Mouse (Mus musculus): ENCODE results near the gene Isx. TPM values are rescaled to one million over a fixed set of nuclear protein-coding genes. Genes with fewer than 3 reads are reported as not detected.

The Isx gene
- polyA plus RNA-seq, 1 experiment from 2014 or later: not detected

DNA sequence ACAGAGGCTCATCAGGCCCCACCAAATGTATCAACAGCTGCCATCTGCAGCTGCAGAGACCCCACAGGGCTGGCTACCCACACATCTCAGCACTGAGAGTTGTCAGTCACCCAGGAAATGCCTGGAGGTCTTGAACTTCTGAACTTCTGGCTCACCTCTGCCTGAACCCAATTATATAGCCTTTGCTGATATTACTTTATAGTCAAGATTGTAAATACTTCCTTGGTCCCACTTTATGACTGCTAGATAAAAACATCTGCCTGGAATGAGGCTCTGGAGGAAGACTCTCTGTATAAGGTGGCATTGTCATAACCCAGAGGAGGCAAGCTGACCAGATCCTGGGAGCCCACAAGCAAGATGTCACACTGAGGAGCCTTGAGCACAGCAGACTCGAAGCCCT, 28.8 kb downstream of the Isx start:
- no peaks in the 10 kb centered on the region for H3K27me3 ChIP-seq
- no peak overlapping the region for H3K9ac ChIP-seq
- no peak overlapping the region for H3K27ac ChIP-seq (replicated peaks)
- 50% methylated on average over 1 of the region's 1 CpGs for WGBS
- H3K9me3 ChIP-seq (replicated peaks): no peaks in the 10 kb centered on the region
- no peak overlapping the region for H3K4me2 ChIP-seq (replicated peaks)
- H3K4me3 ChIP-seq (replicated peaks): no peak overlapping the region
- ATAC-seq (ENCODE audit: insufficient number of reproducible peaks, low FRiP score, low TSS enrichment, low read depth): no peak
- H3K4me1 ChIP-seq: no peaks in the 10 kb centered on the region
- H3K36me3 ChIP-seq: no peaks in the 10 kb centered on the region

DNA sequence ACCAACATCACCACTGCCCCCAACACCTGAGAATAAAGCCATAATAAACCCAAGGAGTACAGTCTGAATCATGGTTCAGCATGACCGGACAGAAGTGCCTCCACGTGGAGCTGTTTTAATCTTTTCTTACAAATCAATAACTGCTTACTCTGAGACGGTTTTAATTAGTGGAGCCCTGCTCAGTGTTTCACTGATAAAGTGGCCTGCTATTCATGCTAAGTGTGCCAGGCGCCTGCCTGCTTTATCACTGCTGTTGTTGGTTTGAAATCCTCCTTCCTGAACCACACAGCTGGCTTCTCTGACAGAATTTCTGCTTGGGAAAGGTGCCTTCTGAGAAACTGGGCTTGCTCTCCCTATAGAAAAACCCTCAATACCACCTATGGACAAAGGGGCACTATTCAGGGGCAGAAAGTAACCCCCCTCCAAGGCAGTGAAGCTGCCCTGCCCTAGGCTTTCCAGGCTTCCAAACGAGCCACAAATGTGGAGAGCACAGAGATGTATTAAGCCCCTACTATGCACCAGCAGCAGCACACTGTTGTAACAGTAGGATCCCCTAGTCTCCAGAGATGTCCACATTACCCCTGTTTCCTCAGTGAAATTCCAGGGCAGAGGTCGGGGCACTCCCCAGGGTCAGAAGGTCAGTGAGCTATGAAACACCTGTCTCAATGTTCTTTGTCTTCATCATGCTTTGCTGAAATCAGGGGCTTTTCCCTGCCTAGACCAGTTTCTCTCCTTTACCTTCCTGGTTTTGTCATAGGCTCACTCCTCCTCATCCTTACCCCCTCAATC, 30.3 kb downstream of the Isx start:
- WGBS: 48% methylated on average over 6 of the region's 6 CpGs
- no peaks in the 10 kb centered on the region for H3K9me3 ChIP-seq (replicated peaks)
- H3K27me3 ChIP-seq: no peaks in the 10 kb centered on the region
- H3K4me2 ChIP-seq (replicated peaks): no peak overlapping the region
- ATAC-seq (ENCODE audit: insufficient number of reproducible peaks, low FRiP score, low TSS enrichment, low read depth): no peak
- H3K9ac ChIP-seq: no peak overlapping the region
- H3K4me1 ChIP-seq: no peaks in the 10 kb centered on the region
- no peaks in the 10 kb centered on the region for H3K36me3 ChIP-seq
- H3K27ac ChIP-seq (replicated peaks): no peak overlapping the region
- H3K4me3 ChIP-seq (replicated peaks): no peak overlapping the region

DNA sequence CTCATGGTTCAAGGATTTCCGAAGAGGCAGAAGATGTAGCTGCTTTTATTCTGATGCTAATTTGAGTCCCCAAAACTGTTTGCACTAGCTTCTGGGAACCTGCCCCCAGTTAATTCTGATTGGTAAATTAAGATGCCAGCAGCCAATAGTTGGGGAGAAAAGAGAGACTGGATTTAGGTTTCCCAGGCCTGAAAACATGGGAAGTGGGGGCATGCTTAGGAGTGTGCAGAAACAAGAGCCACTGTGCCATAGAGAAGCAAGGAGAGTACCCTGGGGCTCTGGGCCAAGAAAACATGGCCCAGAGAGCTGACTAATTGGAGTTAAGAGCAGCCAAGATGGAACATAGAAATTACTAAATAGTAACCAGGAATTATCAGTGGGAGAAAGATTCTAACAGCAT, 33.4 kb downstream of the Isx start:
- no peak overlapping the region for H3K9ac ChIP-seq
- no peaks in the 10 kb centered on the region for H3K9me3 ChIP-seq (replicated peaks)
- 36% methylated on average over 1 of the region's 1 CpGs for WGBS
- no peak for ATAC-seq (ENCODE audit: insufficient number of reproducible peaks, low FRiP score, low TSS enrichment, low read depth)
- no peaks in the 10 kb centered on the region for H3K36me3 ChIP-seq
- no peaks in the 10 kb centered on the region for H3K4me1 ChIP-seq
- H3K4me3 ChIP-seq (replicated peaks): no peak overlapping the region
- H3K27ac ChIP-seq (replicated peaks): no peak overlapping the region
- no peak overlapping the region for H3K4me2 ChIP-seq (replicated peaks)
- H3K27me3 ChIP-seq: no peaks in the 10 kb centered on the region

DNA sequence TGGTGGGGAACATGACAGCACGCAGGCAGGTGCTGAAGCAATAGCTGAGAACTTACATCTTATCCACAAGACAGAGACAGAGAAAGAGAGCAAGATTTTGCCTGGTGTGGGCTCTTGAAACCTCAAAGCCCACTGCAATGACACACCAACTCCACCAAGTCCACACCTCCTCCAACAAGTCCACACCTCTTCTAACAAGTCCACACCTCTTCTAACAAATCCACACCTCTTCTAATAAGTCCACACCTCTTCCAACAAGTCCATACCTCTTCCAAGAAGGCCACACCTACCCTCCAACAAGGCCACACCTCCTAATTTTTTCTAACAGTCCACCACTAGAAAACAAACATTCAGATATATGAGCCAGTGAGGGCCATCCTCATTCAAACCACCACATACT, 37.7 kb downstream of the Isx start:
- 75% methylated on average over 1 of the region's 1 CpGs for WGBS
- H3K27me3 ChIP-seq: no peaks in the 10 kb centered on the region
- no peak overlapping the region for H3K27ac ChIP-seq (replicated peaks)
- no peaks in the 10 kb centered on the region for H3K36me3 ChIP-seq
- no peak for ATAC-seq (ENCODE audit: insufficient number of reproducible peaks, low FRiP score, low TSS enrichment, low read depth)
- H3K4me2 ChIP-seq (replicated peaks): no peak overlapping the region
- H3K4me1 ChIP-seq: no peaks in the 10 kb centered on the region
- no peak overlapping the region for H3K4me3 ChIP-seq (replicated peaks)
- no peaks in the 10 kb centered on the region for H3K9me3 ChIP-seq (replicated peaks)
- no peak overlapping the region for H3K9ac ChIP-seq

DNA sequence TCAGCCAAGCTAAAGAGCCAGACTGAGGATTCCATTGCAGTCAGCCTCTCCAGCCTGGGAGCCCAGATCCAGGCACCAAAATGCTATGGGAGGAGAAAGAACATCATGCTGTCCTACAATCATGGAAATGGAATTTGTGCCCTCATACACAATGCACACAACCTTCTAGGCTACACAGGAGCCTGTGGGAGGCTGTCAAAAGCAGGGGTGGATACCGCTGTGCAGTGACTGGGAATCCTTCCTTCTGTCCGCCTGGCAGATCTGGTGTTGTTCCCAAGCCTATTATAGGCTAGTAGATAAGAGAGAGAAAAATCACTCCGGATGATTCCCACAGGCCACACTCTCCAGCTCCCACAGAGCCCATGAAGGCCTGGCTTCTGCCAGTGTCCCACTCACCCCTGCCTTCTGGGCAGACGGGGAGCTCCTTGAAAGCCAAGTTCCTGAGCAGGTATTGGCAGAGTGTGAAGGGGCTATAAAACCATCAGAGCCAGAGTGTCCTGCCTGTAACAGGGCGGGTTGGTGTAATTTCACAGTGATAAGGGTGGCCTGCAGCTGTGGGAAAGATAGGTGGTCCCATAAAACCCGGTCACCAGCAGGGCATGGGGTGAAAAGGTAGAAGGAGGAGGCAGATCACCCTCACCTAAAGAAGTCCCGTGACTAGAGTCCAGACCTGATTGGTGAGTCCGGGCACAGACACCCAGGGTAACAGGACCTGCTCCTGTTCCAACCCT, 47.9 kb downstream of the Isx start:
- Histone ChIP-seq H3K4me1 (no peaks in the 10 kb centered on the region), H3K4me2 (replicated peaks) (no peak overlapping the region), H3K27ac (replicated peaks) (no peak overlapping the region), H3K4me3 (replicated peaks) (no peak overlapping the region), H3K9ac (no peak overlapping the region), H3K36me3 (no peaks in the 10 kb centered on the region), H3K9me3 (replicated peaks) (no peaks in the 10 kb centered on the region), H3K27me3 (no peaks in the 10 kb centered on the region)
- ATAC-seq (ENCODE audit: insufficient number of reproducible peaks, low FRiP score, low TSS enrichment, low read depth): no peak
- WGBS: 77% methylated on average over 8 of the region's 8 CpGs

DNA sequence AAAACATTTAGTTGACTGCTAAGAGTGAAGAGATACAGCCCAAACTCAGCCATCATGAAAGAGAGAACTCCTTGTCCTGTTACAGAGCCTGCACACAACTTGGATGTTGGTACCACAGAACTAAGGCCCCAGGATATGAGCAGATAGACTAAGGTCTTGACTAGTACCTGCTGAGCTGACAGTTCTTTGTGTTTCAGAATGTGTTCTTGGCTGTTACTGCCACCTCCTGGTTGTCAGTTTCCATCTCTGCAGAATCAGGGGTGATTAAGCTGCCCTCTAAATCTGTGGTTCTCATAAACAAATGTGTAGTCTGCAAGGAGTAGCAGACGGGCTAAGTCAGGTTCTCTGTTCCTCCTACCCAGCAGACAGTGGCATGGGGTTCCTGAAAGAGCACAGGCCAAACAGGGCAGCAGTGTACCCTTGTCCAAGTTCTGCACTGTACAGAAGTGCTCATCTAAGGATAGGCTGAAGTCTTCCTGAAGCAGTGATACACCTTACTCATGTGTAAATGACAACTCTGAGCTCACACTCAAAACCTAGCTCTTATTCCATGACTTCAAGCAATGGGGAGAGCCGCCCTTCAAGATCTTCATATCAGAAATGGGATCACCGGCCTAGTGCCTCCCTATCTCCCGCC, 49.0 kb downstream of the Isx start:
- no peaks in the 10 kb centered on the region for H3K4me1 ChIP-seq
- H3K9ac ChIP-seq: no peak overlapping the region
- ATAC-seq (ENCODE audit: insufficient number of reproducible peaks, low FRiP score, low TSS enrichment, low read depth): no peak
- H3K4me3 ChIP-seq (replicated peaks): no peak overlapping the region
- H3K27ac ChIP-seq (replicated peaks): no peak overlapping the region
- no peaks in the 10 kb centered on the region for H3K27me3 ChIP-seq
- H3K4me2 ChIP-seq (replicated peaks): no peak overlapping the region
- 75% methylated on average over 4 of the region's 4 CpGs for WGBS
- no peaks in the 10 kb centered on the region for H3K36me3 ChIP-seq
- no peaks in the 10 kb centered on the region for H3K9me3 ChIP-seq (replicated peaks)

DNA sequence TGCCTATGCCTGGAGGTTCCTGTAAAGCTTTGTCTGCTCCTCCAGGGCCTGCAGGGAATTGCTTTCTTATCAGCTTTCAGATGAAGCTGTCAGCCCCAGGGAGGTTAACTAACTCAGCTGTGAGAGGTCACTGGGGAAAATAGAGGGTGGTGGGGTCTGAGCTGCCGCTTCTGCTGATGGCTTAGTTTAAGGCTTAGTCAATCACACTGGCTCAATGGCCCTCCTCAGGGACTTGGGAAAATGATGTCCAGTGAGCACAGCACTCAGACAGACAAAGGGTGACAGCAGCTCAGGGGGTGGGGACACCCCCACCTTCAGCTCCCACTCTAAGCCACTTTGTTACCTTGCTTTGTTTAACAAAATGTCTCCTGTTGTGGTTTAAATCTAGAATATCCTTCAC, 55.0 kb downstream of the Isx start:
- no peaks in the 10 kb centered on the region for H3K4me1 ChIP-seq
- no peak overlapping the region for H3K9ac ChIP-seq
- WGBS: 59% methylated on average over 1 of the region's 1 CpGs
- H3K4me3 ChIP-seq (replicated peaks): no peak overlapping the region
- H3K27me3 ChIP-seq: no peaks in the 10 kb centered on the region
- no peaks in the 10 kb centered on the region for H3K36me3 ChIP-seq
- H3K9me3 ChIP-seq (replicated peaks): no peaks in the 10 kb centered on the region
- no peak overlapping the region for H3K4me2 ChIP-seq (replicated peaks)
- no peak for ATAC-seq (ENCODE audit: insufficient number of reproducible peaks, low FRiP score, low TSS enrichment, low read depth)
- H3K27ac ChIP-seq (replicated peaks): no peak overlapping the region

DNA sequence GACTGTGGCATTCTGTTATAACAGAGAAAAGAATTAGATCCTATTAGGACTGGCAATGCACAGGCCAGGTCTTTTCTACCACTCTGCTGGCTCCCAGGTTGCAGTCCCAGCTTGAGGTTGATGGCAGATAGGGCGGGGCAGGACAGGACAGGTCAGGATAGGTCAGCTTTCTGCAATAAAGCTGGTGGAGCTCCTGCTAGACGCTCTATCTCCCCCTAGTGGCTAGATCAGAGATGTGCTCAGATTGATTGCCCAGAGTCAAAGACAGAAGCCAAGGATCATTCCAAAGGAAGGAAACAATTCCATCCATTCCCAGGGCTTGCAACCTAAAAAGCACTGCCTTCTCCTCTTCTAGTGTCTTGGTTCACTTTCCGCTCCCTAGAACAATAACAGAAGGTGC, 57.8 kb downstream of the Isx start:
- Histone ChIP-seq H3K4me1 (no peaks in the 10 kb centered on the region), H3K27me3 (no peaks in the 10 kb centered on the region), H3K36me3 (no peaks in the 10 kb centered on the region), H3K4me3 (replicated peaks) (no peak overlapping the region), H3K27ac (replicated peaks) (no peak overlapping the region), H3K4me2 (replicated peaks) (no peak overlapping the region), H3K9ac (no peak overlapping the region), H3K9me3 (replicated peaks) (no peaks in the 10 kb centered on the region)
- WGBS: 11% methylated on average over 3 of the region's 3 CpGs
- ATAC-seq (ENCODE audit: insufficient number of reproducible peaks, low FRiP score, low TSS enrichment, low read depth): no peak

DNA sequence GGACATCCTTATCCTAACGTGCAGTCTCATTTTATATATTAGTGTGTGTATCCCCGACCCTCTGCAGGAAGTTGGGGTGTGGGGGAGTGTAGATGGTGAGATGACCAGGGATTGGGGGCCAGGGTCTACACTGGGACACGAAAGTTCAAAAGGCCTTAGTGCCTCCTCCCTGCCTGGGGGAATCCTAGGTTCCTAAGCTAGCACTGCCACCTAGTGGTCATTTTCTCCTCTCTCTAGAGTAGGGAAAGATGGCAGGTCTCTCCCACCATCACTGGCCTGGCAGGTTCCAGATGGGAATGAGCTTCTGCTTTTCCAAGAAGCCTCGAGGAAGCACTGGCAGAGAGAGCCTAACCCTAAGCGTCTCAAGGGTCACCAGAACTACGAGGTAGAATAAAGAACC, 62.3 kb downstream of the Isx start:
- no peak for ATAC-seq (ENCODE audit: insufficient number of reproducible peaks, low FRiP score, low TSS enrichment, low read depth)
- no peak overlapping the region for H3K9ac ChIP-seq

DNA sequence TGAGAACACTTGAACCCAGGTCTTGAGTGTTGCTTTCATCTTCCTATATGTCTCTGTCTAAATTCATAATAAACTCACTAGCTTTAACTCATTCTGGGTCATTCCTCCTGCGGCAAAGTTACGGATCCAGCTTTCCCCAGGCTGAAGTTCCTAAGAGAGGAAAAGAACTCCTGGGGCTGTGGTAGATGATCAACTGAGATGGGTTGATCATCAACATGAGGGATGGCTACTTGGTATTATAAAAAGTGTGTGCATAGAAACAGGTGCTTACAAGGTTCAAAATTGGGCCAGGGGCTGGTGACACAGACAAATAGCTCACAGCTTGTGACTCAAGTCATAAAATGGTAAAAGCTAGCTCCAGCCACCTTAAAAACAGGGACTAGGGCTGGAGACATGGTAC, 63.7 kb downstream of the Isx start:
- no peak overlapping the region for H3K4me2 ChIP-seq (replicated peaks)
- ATAC-seq (ENCODE audit: insufficient number of reproducible peaks, low FRiP score, low TSS enrichment, low read depth): no peak
- H3K27ac ChIP-seq (replicated peaks): no peak overlapping the region
- no peaks in the 10 kb centered on the region for H3K4me1 ChIP-seq
- H3K9ac ChIP-seq: no peak overlapping the region
- 86% methylated on average over 2 of the region's 2 CpGs for WGBS
- H3K9me3 ChIP-seq (replicated peaks): no peaks in the 10 kb centered on the region
- H3K27me3 ChIP-seq: no peaks in the 10 kb centered on the region
- no peaks in the 10 kb centered on the region for H3K36me3 ChIP-seq
- H3K4me3 ChIP-seq (replicated peaks): no peak overlapping the region

More for the DNA sequence above, 62.3 kb downstream of the Isx start:
- Histone ChIP-seq H3K27ac (replicated peaks) (no peak overlapping the region), H3K4me2 (replicated peaks) (no peak overlapping the region), H3K4me3 (replicated peaks) (no peak overlapping the region), H3K36me3 (no peaks in the 10 kb centered on the region), H3K27me3 (no peaks in the 10 kb centered on the region), H3K4me1 (no peaks in the 10 kb centered on the region), H3K9me3 (replicated peaks) (no peaks in the 10 kb centered on the region)
- 18% methylated on average over 6 of the region's 6 CpGs for WGBS

DNA sequence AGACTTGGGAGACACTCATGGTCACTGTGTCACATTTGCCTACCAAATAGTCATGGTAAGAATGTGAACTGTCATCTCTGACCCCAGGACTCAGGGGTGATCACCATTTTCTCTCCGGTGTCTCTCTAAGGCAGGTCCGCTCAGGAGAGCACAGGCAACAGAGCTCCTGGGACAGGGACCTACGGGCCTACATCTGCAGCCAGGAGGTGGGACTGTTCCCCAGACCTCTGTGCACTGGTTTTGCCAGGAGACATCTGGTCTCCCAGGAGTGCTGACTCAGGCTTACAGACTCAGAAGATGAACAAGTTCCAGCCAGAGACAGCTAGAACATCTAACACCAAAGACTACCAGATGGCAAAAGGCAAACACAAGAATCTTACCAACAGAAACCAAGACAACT, 69.1 kb downstream of the Isx start:
- no peaks in the 10 kb centered on the region for H3K27me3 ChIP-seq
- no peak overlapping the region for H3K4me3 ChIP-seq (replicated peaks)
- no peak overlapping the region for H3K27ac ChIP-seq (replicated peaks)
- 90% methylated on average over 3 of the region's 3 CpGs for whole genome bisulfite sequencing
- H3K4me2 ChIP-seq (replicated peaks): no peak overlapping the region
- ATAC-seq (ENCODE audit: insufficient number of reproducible peaks, low FRiP score, low TSS enrichment, low read depth): no peak
- H3K36me3 ChIP-seq: no peaks in the 10 kb centered on the region
- H3K4me1 ChIP-seq: no peaks in the 10 kb centered on the region
- no peaks in the 10 kb centered on the region for H3K9me3 ChIP-seq (replicated peaks)
- no peak overlapping the region for H3K9ac ChIP-seq
